Mouse (Mus musculus) hindbrain, embryonic 13.5 days (tissue): ENCODE results near the gene Brdt. TPM values are rescaled to one million over a fixed set of nuclear protein-coding genes. Genes with fewer than 3 reads are reported as not detected.

ENCODE experiments used
- polyA plus RNA-seq: library from polyadenylated mRNA; unstranded; fragments of >200 nt; fragmentation: Nextera tagmentation; extraction: Ambion mirVana; gene quantifications from 2 replicates; pipeline ENCODE4 v1.2.1, GENCODE M21; 2015

Brdt gene
- polyA plus RNA-seq, 1 experiment from 2014 or later = 2.1 TPM

Other genes starting within 250 kb of the Brdt start
- gene Tgfbr3, start 41.5 kb upstream of the Brdt start, polyA plus RNA-seq = 4.9 and 6.1 TPM in 2 replicates
- 1.7 and 1.9 TPM in 2 replicates for gene Ephx4, start 71.6 kb downstream of the Brdt start, polyA plus RNA-seq
- not detected in 2 replicates for gene Lpcat2b, start 100.4 kb downstream of the Brdt start, polyA plus RNA-seq
- gene Btbd8, start 106.8 kb downstream of the Brdt start, polyA plus RNA-seq = 15.1 and 16.3 TPM in 2 replicates
- gene Gm42669, start 176.5 kb downstream of the Brdt start, polyA plus RNA-seq = 0.25 and 0.70 TPM in 2 replicates
- gene 1700028K03Rik, start 203.6 kb downstream of the Brdt start, polyA plus RNA-seq = 0.22 and 0.57 TPM in 2 replicates